Mouse (Mus musculus) spleen, postnatal 4 days (tissue): ENCODE data around the gene Cyp27b1.
"Not testable (repeated sequence)": the region's sequence is repeated elsewhere in the genome, so short reads cannot be mapped to it uniquely, and the experiment has no call there.

Experiments used
- DNase-seq, 2 experiments: peaks; one replicate each; pipeline ENCODE4 v3.0.0; 2022; ENCODE audit warnings: low spot score in 2 of 2

Gene Cyp27b1

GRCm38 (mm10) chr10:127049395-127050118, 1.5 kb downstream of the Cyp27b1 start:
- no peak for DNase-seq

GRCm38 (mm10) chr10:127050119-127050474, 2.0 kb downstream of the Cyp27b1 start:
- no peak for DNase-seq

GRCm38 (mm10) chr10:127054646-127055045, 6.6 kb downstream of the Cyp27b1 start:
- DNase-seq: no peak

GRCm38 (mm10) chr10:127055406-127055805, 7.4 kb downstream of the Cyp27b1 start:
- no peak for DNase-seq

- no peak for DNase-seq
These were observed 8.4 kb downstream of the Cyp27b1 start for GRCm38 (mm10) chr10:127056490-127056889.

- DNase-seq: peak; percentile 77 to 92
These were observed 10.1 kb downstream of the Cyp27b1 start for GRCm38 (mm10) chr10:127058161-127058560.

GRCm38 (mm10) chr10:127058708-127059107, 10.7 kb downstream of the Cyp27b1 start:
- no peak for DNase-seq

- DNase-seq: no peak
These were observed 11.3 kb downstream of the Cyp27b1 start for GRCm38 (mm10) chr10:127059174-127059967.

- DNase-seq: peak in 1 of 2 experiments; percentile 46
These were observed 12.2 kb downstream of the Cyp27b1 start, which contains the start of gene March9 for GRCm38 (mm10) chr10:127059968-127060916. TSS of gene March9 (minus strand) at chr10:127060184.

GRCm38 (mm10) chr10:127061085-127061484, 13.0 kb downstream of the Cyp27b1 start:
- DNase-seq: no peak

- DNase-seq: no peak
These were observed 13.5 kb downstream of the Cyp27b1 start for GRCm38 (mm10) chr10:127061513-127061912.

- not testable (repeated sequence) for DNase-seq
These were observed 14.1 kb downstream of the Cyp27b1 start for GRCm38 (mm10) chr10:127062101-127062500.

GRCm38 (mm10) chr10:127062503-127062902, 14.5 kb downstream of the Cyp27b1 start:
- DNase-seq: no peak

- peak; percentile 94 to 96 for DNase-seq
These were observed 15.3 kb downstream of the Cyp27b1 start, which contains the start of gene Cdk4 for GRCm38 (mm10) chr10:127063239-127063872. TSS of gene Cdk4 (plus strand) at chr10:127063534.

- no peak for DNase-seq
These were observed 16.1 kb downstream of the Cyp27b1 start for GRCm38 (mm10) chr10:127063913-127064870.

- no peak for DNase-seq
These were observed 17.9 kb downstream of the Cyp27b1 start for GRCm38 (mm10) chr10:127065981-127066380.

GRCm38 (mm10) chr10:127066519-127067018, 18.5 kb downstream of the Cyp27b1 start:
- no peak for DNase-seq

GRCm38 (mm10) chr10:127068360-127069038, 20.4 kb downstream of the Cyp27b1 start:
- no peak for DNase-seq
